Mouse (Mus musculus): Measurements from ENCODE around the gene Auts2.
A peak's percentile ranks its signal among the peaks of the same experiment; 100 is the strongest.

The Auts2 gene

GRCm38 (mm10) chr5:131992268-131992667 is 550.9 kb downstream of the Auts2 start:
- peak; percentile 11 for DNase-seq (ENCODE audit: low spot score)

DNA sequence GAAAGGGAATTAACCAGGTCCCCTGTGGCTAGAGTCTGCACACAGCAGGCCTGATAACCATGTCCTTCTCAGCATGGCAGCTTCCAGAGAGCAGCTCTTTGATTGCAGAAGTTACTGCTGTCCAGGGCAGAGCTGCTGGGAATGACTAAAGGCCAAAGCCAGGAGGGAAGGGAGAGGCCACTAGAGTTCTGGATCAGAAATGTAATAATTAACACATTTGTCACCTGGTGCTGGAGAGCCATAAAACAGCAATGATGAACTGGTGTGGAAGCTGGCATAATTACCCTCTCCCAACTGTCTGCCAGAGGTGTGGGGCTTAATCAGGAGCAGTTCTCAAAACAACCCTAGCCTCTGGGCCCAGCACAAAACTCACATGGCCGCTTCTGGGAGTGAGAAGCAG is 552.6 kb downstream of the Auts2 start:
- DNase-seq (ENCODE audit: low spot score), result no peak

DNA sequence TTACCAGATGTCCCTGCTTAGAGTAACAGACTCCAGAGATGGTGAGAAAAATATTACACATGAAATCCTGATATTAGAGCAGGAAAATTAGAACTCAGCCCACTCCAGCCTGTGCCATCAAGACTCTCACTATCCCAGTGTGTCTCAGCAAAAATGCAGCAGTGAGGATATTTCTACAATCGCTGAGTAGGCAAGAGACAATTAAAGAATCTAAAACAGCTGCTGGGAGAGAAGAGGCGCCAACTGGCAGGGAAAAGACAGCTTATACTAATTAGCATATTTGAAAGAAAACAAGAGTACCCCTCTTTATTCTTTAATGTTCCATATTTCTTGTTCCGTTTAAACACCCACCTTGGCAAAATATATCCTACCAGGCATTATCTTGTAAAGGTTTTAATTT is 561.7 kb downstream of the Auts2 start:
- no peak for DNase-seq (ENCODE audit: low spot score)

DNA sequence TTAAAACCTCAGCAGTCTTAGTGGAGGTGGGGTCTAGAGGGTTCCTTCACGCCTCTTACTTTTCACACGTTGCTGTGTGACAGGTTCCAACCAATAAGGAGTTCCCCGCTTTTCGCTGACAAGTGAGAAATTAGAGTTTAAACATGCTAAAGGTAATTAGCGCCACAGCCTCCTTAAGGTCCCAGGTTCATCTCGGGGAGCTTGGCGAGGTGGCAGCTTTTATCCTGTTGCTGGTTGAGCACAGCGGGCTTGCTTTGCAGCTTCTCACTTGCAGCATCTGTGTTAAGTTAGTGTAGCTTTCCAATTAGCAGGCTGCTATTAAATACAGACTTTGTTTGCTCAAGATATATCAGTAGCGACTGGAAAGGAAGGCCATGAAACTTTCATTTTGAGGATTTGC is 564.2 kb downstream of the Auts2 start:
- no peak for DNase-seq (ENCODE audit: low spot score)

DNA sequence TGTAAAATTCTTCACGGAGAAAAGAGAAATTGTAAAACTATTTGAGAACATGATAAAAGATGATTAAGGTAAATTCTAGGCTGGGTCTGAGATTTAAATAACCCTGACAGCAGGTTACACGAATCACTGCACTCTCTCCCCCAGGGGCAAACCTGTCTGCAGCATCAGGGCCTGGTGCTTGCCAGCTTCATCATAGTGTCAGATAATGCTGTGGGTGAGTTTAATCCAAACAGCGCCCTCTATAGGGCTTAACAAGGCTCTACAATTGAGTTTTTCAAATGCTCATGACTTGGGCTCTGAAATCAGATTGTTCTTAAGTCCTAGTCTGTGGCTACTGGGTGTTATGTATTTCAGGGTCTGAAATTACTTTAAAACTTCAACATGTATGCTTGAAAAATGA is 565.6 kb downstream of the Auts2 start:
- no peak for DNase-seq (ENCODE audit: low spot score)

DNA sequence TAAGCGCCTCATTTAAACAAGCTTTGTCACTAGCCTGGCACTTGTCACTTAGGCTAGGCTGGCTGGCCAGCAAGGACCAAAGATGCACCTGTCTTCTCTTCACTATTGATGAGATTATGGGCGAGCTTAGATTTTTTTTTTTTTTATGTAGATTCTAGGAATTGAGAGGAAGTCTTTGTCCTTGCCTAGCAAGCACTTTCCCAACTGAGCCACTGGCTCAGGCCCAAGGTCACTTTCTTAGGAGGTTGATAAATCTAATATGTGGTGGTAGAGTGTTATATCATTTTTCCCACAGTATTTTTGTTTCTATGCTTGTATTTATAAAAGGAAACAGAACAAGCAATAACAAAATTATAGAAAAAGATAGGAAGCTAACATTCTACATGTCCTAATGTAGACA is 571.2 kb downstream of the Auts2 start:
- no peak for DNase-seq (ENCODE audit: low spot score)

DNA sequence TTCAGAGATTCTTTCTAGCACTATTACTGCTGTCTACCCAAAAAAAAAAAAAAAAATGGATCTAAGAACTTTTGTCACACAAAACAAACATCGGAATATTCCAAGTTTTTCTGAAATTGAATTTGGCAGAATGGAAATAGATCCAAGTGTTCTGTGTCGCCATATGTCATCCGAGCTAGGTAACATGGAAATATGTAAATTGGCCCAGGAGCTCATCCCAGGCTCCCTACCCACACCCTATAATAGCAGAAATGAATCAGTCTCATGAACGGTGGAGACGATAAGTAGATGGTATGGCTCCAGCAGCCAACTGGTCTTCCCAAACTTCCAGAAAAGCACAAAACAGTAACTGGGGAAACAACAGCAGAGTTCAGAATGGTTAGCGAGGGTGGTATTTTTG is 577.6 kb downstream of the Auts2 start:
- peak; percentile 30 for DNase-seq (ENCODE audit: low spot score)

DNA sequence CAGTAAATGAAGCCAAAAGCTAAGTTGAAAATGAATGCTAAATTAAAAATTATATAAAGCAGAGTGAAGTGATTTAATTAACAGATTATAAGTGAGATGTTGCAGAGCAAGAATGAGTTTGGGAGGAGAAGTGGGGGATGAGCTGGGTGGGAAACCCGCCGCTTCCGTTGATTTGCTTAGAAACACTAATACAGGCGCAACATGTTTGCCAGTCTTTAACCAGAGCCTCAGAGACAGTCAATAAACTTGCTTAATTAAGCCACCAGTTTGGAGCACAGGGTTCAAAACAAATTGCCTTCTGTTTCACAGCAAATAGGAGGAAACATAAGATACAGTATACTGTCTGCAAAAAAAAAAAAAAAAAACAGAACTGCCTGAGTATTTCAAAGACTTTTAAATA is 579.6 kb downstream of the Auts2 start:
- no peak for DNase-seq (ENCODE audit: low spot score)

- DNase-seq (ENCODE audit: low spot score), result no peak
These were observed 581.3 kb downstream of the Auts2 start for GRCm38 (mm10) chr5:131961859-131962258.

GRCm38 (mm10) chr5:131960432-131960831 is 582.7 kb downstream of the Auts2 start:
- no peak for DNase-seq (ENCODE audit: low spot score)

GRCm38 (mm10) chr5:131956998-131957397 is 586.1 kb downstream of the Auts2 start:
- no peak for DNase-seq (ENCODE audit: low spot score)

- no peak for DNase-seq (ENCODE audit: low spot score)
These were observed 587.1 kb downstream of the Auts2 start for GRCm38 (mm10) chr5:131956090-131956489.

GRCm38 (mm10) chr5:131955227-131956016 is 587.7 kb downstream of the Auts2 start:
- DNase-seq (ENCODE audit: low spot score), result peak; percentile 30

DNA sequence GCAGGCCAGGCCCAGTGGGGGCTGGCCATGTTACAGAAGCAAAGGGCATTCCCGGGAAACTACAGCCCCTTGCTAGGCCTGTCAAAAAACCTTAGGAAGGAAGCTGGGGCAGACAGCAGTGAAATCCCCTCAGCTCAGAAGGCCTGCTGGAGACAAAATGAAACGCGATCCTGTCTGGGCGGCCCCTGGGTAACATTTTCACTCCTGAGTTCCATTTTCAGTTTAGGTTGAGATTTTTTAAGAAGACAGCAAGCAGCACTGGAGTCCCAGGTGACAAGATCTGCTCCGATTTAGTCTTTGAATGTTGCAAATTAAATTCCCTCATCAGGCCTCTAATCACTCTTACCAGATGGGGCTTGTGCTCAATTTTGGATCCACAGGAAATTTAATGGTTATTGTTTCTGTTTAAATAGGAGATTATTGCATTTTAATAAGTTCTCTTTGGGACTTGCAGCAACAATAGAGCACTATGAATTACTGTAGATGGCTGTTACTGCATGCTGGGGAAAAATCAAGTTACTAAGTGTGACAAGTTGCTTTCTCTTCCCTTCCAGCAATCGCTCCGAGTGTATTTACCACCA is 594.5 kb downstream of the Auts2 start:
- DNase-seq (ENCODE audit: low spot score), result no peak

GRCm38 (mm10) chr5:131946801-131947200 is 596.3 kb downstream of the Auts2 start:
- DNase-seq (ENCODE audit: low spot score), result no peak

DNA sequence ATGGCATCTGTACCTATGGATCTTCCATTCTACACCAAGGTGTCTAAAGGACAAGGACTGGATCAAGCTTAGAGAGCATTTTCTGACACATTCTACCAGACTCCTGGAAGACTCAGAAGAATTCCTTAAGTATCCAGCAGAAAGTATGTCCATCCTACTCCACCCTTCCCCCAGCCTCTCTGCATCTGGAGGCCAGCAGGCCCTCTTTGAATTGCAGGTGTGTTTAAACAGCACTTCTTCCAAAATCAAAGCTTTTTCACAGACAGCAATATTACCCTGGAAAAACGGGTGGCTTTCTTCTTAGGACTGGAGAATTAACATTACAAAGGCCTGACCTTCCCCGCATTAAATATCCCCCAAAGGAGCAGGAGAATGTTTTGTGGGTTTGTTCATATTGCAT is 598.4 kb downstream of the Auts2 start:
- DNase-seq (ENCODE audit: low spot score), result no peak

DNA sequence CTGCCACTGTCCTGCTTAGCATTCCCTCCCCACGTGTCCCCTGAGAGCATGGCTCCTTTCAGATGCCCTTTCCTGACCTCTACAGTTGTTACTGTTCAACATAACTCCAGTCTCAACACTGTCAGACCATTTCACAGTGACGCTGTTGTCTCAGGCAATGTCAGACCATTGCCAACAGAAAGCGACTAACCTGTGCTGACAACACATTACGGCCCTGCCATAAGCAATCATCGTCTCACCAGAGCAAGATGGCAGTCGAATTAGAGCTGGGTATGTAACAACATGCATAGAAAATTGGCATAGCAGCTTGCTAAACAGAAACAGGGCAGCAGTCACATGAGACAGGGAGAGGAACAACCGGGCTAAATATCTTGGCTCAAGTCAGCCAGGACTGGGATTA is 614.4 kb downstream of the Auts2 start:
- no peak for DNase-seq (ENCODE audit: low spot score)

- DNase-seq (ENCODE audit: low spot score), result no peak
These were observed 620.4 kb downstream of the Auts2 start for GRCm38 (mm10) chr5:131922759-131923158.

DNA sequence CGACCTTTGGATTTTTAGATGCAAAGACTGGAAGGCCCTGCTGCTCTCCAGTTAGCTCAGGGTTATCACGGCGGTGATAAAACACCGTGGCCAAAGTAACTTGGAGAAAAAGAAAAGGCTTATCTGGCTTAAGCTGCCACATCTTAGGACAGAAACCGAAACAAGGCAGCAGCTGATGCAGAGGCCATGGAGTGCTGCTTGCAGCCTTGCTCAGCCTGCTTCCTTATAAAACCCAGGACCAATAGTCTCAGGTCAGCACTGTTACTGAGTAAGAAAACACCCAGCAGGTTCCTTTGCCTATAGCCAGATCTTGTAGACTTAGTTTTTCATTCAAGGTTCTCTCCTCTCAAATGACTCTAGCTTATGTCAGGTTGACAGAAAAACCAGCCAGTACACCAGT is 621.0 kb downstream of the Auts2 start:
- no peak for DNase-seq (ENCODE audit: low spot score)

- DNase-seq (ENCODE audit: low spot score), result no peak
These were observed 623.0 kb downstream of the Auts2 start for GRCm38 (mm10) chr5:131919983-131920777.

DNA sequence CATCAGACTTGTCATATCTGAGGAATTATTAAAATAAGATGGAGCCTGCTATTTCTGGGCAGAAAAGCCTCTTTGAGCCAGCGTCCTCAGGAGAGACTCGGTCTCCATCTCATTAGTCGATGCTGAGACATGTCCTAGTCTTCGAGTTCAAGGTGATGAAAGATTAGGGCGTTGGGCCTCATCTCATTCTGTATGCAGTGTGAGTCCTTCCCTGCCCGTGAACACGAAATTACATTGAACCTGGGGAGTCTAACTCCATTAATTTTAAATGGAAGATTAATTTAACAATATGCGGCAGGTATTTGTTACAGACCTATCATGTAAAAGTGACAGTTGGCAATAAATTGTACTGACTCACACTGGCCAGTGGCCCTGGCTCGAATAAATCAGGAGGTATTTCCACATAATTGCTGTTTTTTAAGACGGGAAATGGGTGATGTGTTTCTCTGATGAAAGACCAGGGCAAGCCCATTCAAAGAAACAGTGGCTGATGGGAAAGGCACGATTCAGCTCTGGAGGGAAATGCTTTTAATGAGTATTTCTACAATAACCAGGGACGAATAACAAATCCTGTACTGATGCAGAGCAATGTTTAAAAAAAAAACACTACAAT is 626.2 kb downstream of the Auts2 start:
- no peak for DNase-seq (ENCODE audit: low spot score)

- no peak for DNase-seq (ENCODE audit: low spot score)
These were observed 629.6 kb downstream of the Auts2 start for GRCm38 (mm10) chr5:131913562-131913961.

GRCm38 (mm10) chr5:131912983-131913382 is 630.2 kb downstream of the Auts2 start:
- no peak for DNase-seq (ENCODE audit: low spot score)
